Mouse (Mus musculus): ENCODE results near the gene Nccrp1. TPM values are rescaled to one million over a fixed set of nuclear protein-coding genes. Genes with fewer than 3 reads are reported as not detected.
A peak's percentile ranks its signal among the peaks of the same experiment; 100 is the strongest.

The Nccrp1 gene
- polyA plus RNA-seq, 1 experiment from 2014 or later, result not detected

- H3K9me3 ChIP-seq, result no peaks in the 10 kb centered on the region
- H3K9ac ChIP-seq, result no peak overlapping the region
- ATAC-seq (ENCODE audit: borderline replicate concordance, extremely low read depth, low FRiP score, low TSS enrichment), result no peak
- WGBS, result 58% methylated on average over 5 of the region's 5 CpGs
- no peak overlapping the region for H3K4me2 ChIP-seq
- H3K4me3 ChIP-seq, result no peak overlapping the region
- H3K27me3 ChIP-seq, result no peaks in the 10 kb centered on the region
- peaks cover 84% of the 10 kb centered on the region for H3K4me1 ChIP-seq
- 0 out of 2 replicates have a peak overlapping the region, but pooled peaks have one; percentile 93 for H3K27ac ChIP-seq
- 0 out of 2 replicates have a peak, but pooled peaks cover 6% of the 10 kb centered on the region for H3K36me3 ChIP-seq
Measured at GRCm38 (mm10) chr7:28579826-28580225, 32.8 kb upstream of the Nccrp1 start.

GRCm38 (mm10) chr7:28578543-28579053 lies 31.5 kb upstream of the Nccrp1 start:
- H3K27ac ChIP-seq, result peak overlapping the region; percentile 93
- H3K36me3 ChIP-seq, result 0 out of 2 replicates have a peak, but pooled peaks cover 6% of the 10 kb centered on the region
- no peaks in the 10 kb centered on the region for H3K27me3 ChIP-seq
- no peak for ATAC-seq (ENCODE audit: borderline replicate concordance, extremely low read depth, low FRiP score, low TSS enrichment)
- no peaks in the 10 kb centered on the region for H3K9me3 ChIP-seq
- H3K9ac ChIP-seq, result no peak overlapping the region
- H3K4me3 ChIP-seq, result no peak overlapping the region
- WGBS, result 60% methylated on average over 5 of the region's 5 CpGs
- H3K4me1 ChIP-seq, result peaks cover 78% of the 10 kb centered on the region
- H3K4me2 ChIP-seq, result peak overlapping the region; percentile 11; the same call in 1 of the 2 replicates

GRCm38 (mm10) chr7:28577826-28578542 lies 30.9 kb upstream of the Nccrp1 start:
- no peaks in the 10 kb centered on the region for H3K27me3 ChIP-seq
- peak overlapping the region; percentile 93 for H3K27ac ChIP-seq
- H3K36me3 ChIP-seq, result 0 out of 2 replicates have a peak, but pooled peaks cover 6% of the 10 kb centered on the region
- ATAC-seq (ENCODE audit: borderline replicate concordance, extremely low read depth, low FRiP score, low TSS enrichment), result peak; percentile 69
- H3K9me3 ChIP-seq, result no peaks in the 10 kb centered on the region
- H3K4me1 ChIP-seq, result peaks cover 78% of the 10 kb centered on the region
- H3K4me3 ChIP-seq, result no peak overlapping the region
- 50% methylated on average over 9 of the region's 9 CpGs for WGBS
- H3K4me2 ChIP-seq, result peak overlapping the region; percentile 11; the same call in 1 of the 2 replicates
- no peak overlapping the region for H3K9ac ChIP-seq

GRCm38 (mm10) chr7:28576271-28576914 lies 29.3 kb upstream of the Nccrp1 start:
- H3K36me3 ChIP-seq, result 0 out of 2 replicates have a peak, but pooled peaks cover 6% of the 10 kb centered on the region
- H3K27me3 ChIP-seq, result no peaks in the 10 kb centered on the region
- no peaks in the 10 kb centered on the region for H3K9me3 ChIP-seq
- ATAC-seq (ENCODE audit: borderline replicate concordance, extremely low read depth, low FRiP score, low TSS enrichment), result peak; percentile 77
- no peak overlapping the region for H3K4me3 ChIP-seq
- WGBS, result 46% methylated on average over 5 of the region's 5 CpGs
- H3K4me2 ChIP-seq, result peak overlapping the region; percentile 11; the same call in 1 of the 2 replicates
- peak overlapping the region; percentile 93 for H3K27ac ChIP-seq
- no peak overlapping the region; the same call in 1 of the 2 replicates for H3K9ac ChIP-seq
- H3K4me1 ChIP-seq, result peaks cover 85% of the 10 kb centered on the region

- no peaks in the 10 kb centered on the region for H3K27me3 ChIP-seq
Measured at GRCm38 (mm10) chr7:28575597-28575996, 28.5 kb upstream of the Nccrp1 start.

GRCm38 (mm10) chr7:28573236-28573635 lies 26.2 kb upstream of the Nccrp1 start:
- Histone ChIP-seq H3K4me1 (peaks cover 89% of the 10 kb centered on the region), H3K9me3 (no peaks in the 10 kb centered on the region), H3K36me3 (no peaks in the 10 kb centered on the region), H3K4me3 (no peak overlapping the region), H3K27me3 (no peaks in the 10 kb centered on the region), H3K27ac (0 out of 2 replicates have a peak overlapping the region, but pooled peaks have one; percentile 7), H3K4me2 (no peak overlapping the region), H3K9ac (no peak overlapping the region)
- WGBS, result 85% methylated on average over 3 of the region's 3 CpGs
- ATAC-seq (ENCODE audit: borderline replicate concordance, extremely low read depth, low FRiP score, low TSS enrichment), result no peak

More at GRCm38 (mm10) chr7:28575597-28575996, 28.5 kb upstream of the Nccrp1 start:
- 0 out of 2 replicates have a peak, but pooled peaks cover 6% of the 10 kb centered on the region for H3K36me3 ChIP-seq
- no peak for ATAC-seq (ENCODE audit: borderline replicate concordance, extremely low read depth, low FRiP score, low TSS enrichment)
- 85% methylated on average over 11 of the region's 11 CpGs for WGBS
- H3K9ac ChIP-seq, result no peak overlapping the region
- H3K4me3 ChIP-seq, result no peak overlapping the region
- peaks cover 90% of the 10 kb centered on the region for H3K4me1 ChIP-seq
- H3K9me3 ChIP-seq, result no peaks in the 10 kb centered on the region
- no peak overlapping the region for H3K4me2 ChIP-seq
- 0 out of 2 replicates have a peak overlapping the region, but pooled peaks have one; percentile 93 for H3K27ac ChIP-seq

- Histone ChIP-seq H3K27me3 (no peaks in the 10 kb centered on the region), H3K4me3 (no peak overlapping the region), H3K9ac (no peak overlapping the region), H3K27ac (peak overlapping the region; percentile 92; the same call in 1 of the 2 replicates), H3K36me3 (peaks cover 4% of the 10 kb centered on the region), H3K4me2 (no peak overlapping the region), H3K9me3 (no peaks in the 10 kb centered on the region), H3K4me1 (peaks cover 84% of the 10 kb centered on the region)
- ATAC-seq (ENCODE audit: borderline replicate concordance, extremely low read depth, low FRiP score, low TSS enrichment), result no peak
- 71% methylated on average over 5 of the region's 5 CpGs for WGBS
Measured at GRCm38 (mm10) chr7:28572689-28573088, 25.6 kb upstream of the Nccrp1 start.

GRCm38 (mm10) chr7:28570982-28571682 lies 24.1 kb upstream of the Nccrp1 start:
- H3K9ac ChIP-seq, result peak overlapping the region; percentile 9
- H3K4me3 ChIP-seq, result no peak overlapping the region; the same call in 1 of the 2 replicates
- H3K36me3 ChIP-seq, result peaks cover 19% of the 10 kb centered on the region
- H3K27ac ChIP-seq, result peak overlapping the region; percentile 92
- WGBS, result 18% methylated on average over 5 of the region's 5 CpGs
- no peaks in the 10 kb centered on the region for H3K27me3 ChIP-seq
- H3K4me2 ChIP-seq, result peak overlapping the region; percentile 43
- H3K4me1 ChIP-seq, result peaks cover 68% of the 10 kb centered on the region
- H3K9me3 ChIP-seq, result no peaks in the 10 kb centered on the region
- peak; percentile 43 for ATAC-seq (ENCODE audit: borderline replicate concordance, extremely low read depth, low FRiP score, low TSS enrichment)

- Histone ChIP-seq H3K36me3 (peaks cover 26% of the 10 kb centered on the region), H3K9me3 (no peaks in the 10 kb centered on the region), H3K27me3 (no peaks in the 10 kb centered on the region), H3K4me1 (peaks cover 62% of the 10 kb centered on the region), H3K4me2 (peak overlapping the region; percentile 43), H3K27ac (peak overlapping the region; percentile 92), H3K9ac (peak overlapping the region; percentile 9), H3K4me3 (no peak overlapping the region; the same call in 1 of the 2 replicates)
- peak; percentile 69 for ATAC-seq (ENCODE audit: borderline replicate concordance, extremely low read depth, low FRiP score, low TSS enrichment)
- 41% methylated on average over 12 of the region's 12 CpGs for WGBS
Measured at GRCm38 (mm10) chr7:28570291-28570981, 23.4 kb upstream of the Nccrp1 start.

- no peak overlapping the region for H3K27ac ChIP-seq
Measured at GRCm38 (mm10) chr7:28568253-28568652, 21.2 kb upstream of the Nccrp1 start.

GRCm38 (mm10) chr7:28567539-28567938 lies 20.5 kb upstream of the Nccrp1 start:
- no peak overlapping the region for H3K27ac ChIP-seq
- H3K4me2 ChIP-seq, result no peak overlapping the region
- no peaks in the 10 kb centered on the region for H3K9me3 ChIP-seq
- peaks cover 48% of the 10 kb centered on the region for H3K36me3 ChIP-seq
- WGBS, result 83% methylated on average over 4 of the region's 4 CpGs
- ATAC-seq (ENCODE audit: borderline replicate concordance, extremely low read depth, low FRiP score, low TSS enrichment), result no peak
- no peaks in the 10 kb centered on the region for H3K27me3 ChIP-seq
- H3K4me3 ChIP-seq, result no peak overlapping the region
- no peak overlapping the region for H3K9ac ChIP-seq
- peaks cover 39% of the 10 kb centered on the region for H3K4me1 ChIP-seq

More at GRCm38 (mm10) chr7:28568253-28568652, 21.2 kb upstream of the Nccrp1 start:
- Histone ChIP-seq H3K4me3 (no peak overlapping the region), H3K9ac (no peak overlapping the region), H3K36me3 (peaks cover 42% of the 10 kb centered on the region), H3K4me1 (peaks cover 46% of the 10 kb centered on the region), H3K4me2 (no peak overlapping the region), H3K9me3 (no peaks in the 10 kb centered on the region), H3K27me3 (no peaks in the 10 kb centered on the region)
- no peak for ATAC-seq (ENCODE audit: borderline replicate concordance, extremely low read depth, low FRiP score, low TSS enrichment)

All from lung, embryonic 15.5 days (tissue).